Mouse (Mus musculus): ENCODE measurements around the gene Acsl5. TPM values are rescaled to one million over a fixed set of nuclear protein-coding genes. Genes with fewer than 3 reads are reported as not detected.
A peak's percentile ranks its signal among the peaks of the same experiment; 100 is the strongest.

Gene Acsl5
- polyA plus RNA-seq, 1 experiment from 2014 or later = 157 TPM

DNA sequence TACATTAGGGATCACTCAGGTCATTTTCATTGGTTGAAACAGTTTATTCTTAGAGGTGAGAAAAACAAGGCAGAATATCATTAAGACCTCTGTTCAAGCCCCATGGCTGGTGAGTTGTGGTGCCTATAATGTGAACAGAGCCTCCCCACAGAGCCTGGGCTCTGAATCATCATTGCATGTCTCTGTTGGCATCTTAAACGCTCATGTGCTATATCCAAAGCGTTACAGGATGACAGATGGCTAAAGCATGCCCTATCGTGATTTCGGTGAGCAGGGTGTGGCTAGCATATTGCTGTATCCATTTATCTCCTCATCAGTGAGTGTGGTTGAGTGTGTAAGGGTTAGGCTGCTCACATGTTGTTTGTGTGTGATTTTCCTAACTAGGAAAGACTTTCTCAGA lies 75.8 kb downstream of the Acsl5 start:
- peaks cover 68% of the 10 kb centered on the region for H3K36me3 ChIP-seq (replicated peaks)
- no peak overlapping the region for H3K27ac ChIP-seq (replicated peaks)
- peaks cover 4% of the 10 kb centered on the region; the same call in 1 of the 2 replicates for H3K4me1 ChIP-seq (replicated peaks)
- H3K9me3 ChIP-seq (replicated peaks) = no peaks in the 10 kb centered on the region
- no peak overlapping the region for H3K4me3 ChIP-seq (replicated peaks)
- ATAC-seq (ENCODE audit: insufficient read depth) = no peak
- H3K9ac ChIP-seq = no peak overlapping the region
- H3K27me3 ChIP-seq = no peaks in the 10 kb centered on the region
- no peak overlapping the region for H3K4me2 ChIP-seq
- 45% methylated on average over 4 of the region's 4 CpGs for WGBS (ENCODE audit: insufficient replicate concordance)

DNA sequence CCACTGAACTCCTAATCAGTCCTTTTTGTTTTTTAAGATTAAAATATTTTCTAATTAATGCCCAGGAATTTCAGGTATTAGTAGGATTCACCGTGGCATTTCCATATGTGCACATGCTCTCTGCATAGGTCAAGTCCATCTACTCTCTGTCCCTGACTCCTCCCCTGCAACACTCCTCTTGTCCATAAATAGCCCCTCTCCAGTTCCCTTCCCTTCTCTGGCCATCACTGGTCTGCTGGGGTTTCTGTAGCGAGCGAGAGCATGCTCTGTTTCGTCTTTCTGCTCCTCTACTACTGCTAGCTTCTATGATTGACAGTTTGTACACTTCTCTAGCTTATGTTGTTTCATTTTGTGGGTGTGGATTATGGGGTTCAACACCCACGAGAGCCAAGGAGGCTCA lies 80.0 kb downstream of the Acsl5 start:
- H3K4me1 ChIP-seq (replicated peaks) = peaks cover 4% of the 10 kb centered on the region; the same call in 1 of the 2 replicates
- no peak overlapping the region for H3K4me2 ChIP-seq
- WGBS (ENCODE audit: insufficient replicate concordance) = 80% methylated on average over 5 of the region's 5 CpGs
- no peak for ATAC-seq (ENCODE audit: insufficient read depth)
- no peak overlapping the region for H3K9ac ChIP-seq
- no peak overlapping the region for H3K27ac ChIP-seq (replicated peaks)
- peaks cover 54% of the 10 kb centered on the region for H3K36me3 ChIP-seq (replicated peaks)
- H3K4me3 ChIP-seq (replicated peaks) = no peak overlapping the region
- H3K27me3 ChIP-seq = no peaks in the 10 kb centered on the region
- no peaks in the 10 kb centered on the region for H3K9me3 ChIP-seq (replicated peaks)

DNA sequence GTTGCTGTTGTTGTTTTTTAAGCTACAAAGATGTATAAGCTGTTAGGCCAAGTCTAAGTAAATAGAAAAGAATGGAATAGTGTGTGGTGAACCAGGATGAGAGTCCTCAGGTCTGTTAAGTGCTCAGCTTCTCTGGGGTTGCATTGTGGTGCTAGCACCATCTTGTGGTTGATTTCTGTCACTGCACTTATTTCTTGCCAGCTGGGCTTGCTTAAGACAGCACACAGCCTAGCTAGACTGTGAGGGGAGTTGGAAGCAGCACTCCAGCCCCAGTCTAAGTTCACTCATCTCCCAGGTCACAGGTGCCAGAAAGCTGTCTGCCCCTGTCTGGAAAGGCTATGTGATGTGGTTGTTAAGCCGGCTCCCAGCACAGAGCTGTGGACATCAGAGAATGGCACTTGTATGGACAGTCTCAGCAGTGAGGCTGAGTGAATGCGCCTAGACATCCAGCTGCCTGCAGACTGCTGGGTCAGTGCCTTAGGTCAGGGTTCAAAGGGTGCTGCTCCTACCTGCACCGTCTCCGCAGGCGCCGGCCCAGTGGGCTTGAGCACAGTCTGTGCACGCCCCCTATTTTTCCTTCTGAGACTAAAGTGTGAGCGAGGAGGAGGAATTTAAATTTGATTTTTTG lies 81.0 kb downstream of the Acsl5 start:
- no peak overlapping the region for H3K27ac ChIP-seq (replicated peaks)
- H3K4me3 ChIP-seq (replicated peaks) = no peak overlapping the region
- H3K9me3 ChIP-seq (replicated peaks) = no peaks in the 10 kb centered on the region
- no peak overlapping the region for H3K9ac ChIP-seq
- peaks cover 54% of the 10 kb centered on the region for H3K36me3 ChIP-seq (replicated peaks)
- H3K4me1 ChIP-seq (replicated peaks) = no peaks in the 10 kb centered on the region
- no peaks in the 10 kb centered on the region for H3K27me3 ChIP-seq
- no peak overlapping the region for H3K4me2 ChIP-seq
- WGBS (ENCODE audit: insufficient replicate concordance) = 84% methylated on average over 8 of the region's 8 CpGs
- ATAC-seq (ENCODE audit: insufficient read depth) = peak; percentile 51

DNA sequence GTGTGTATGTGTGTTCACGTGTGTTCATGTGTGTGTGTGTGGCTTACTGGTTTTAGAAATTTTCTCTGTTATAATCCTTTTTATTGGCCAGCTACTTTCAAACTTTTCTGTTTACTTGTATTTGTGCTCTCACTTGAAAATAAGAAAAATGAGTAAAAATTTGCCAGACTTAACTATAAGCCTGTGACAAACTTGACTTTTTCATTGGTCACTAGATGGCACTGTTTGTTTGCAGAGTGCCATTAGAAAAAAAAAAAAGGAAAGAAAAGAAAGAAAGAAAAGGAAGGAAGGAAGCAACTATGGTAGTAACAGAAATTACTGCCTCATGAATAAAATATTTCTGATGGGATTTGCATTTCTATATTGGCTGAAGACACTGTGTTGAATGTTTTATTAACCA lies 84.1 kb downstream of the Acsl5 start:
- H3K4me1 ChIP-seq (replicated peaks) = no peaks in the 10 kb centered on the region
- no peaks in the 10 kb centered on the region for H3K27me3 ChIP-seq
- no peak for ATAC-seq (ENCODE audit: insufficient read depth)
- no peaks in the 10 kb centered on the region for H3K9me3 ChIP-seq (replicated peaks)
- no peak overlapping the region for H3K4me3 ChIP-seq (replicated peaks)
- H3K9ac ChIP-seq = no peak overlapping the region
- H3K36me3 ChIP-seq (replicated peaks) = peaks cover 25% of the 10 kb centered on the region
- H3K27ac ChIP-seq (replicated peaks) = no peak overlapping the region
- H3K4me2 ChIP-seq = no peak overlapping the region
- 88% methylated on average over 1 of the region's 1 CpGs for WGBS (ENCODE audit: insufficient replicate concordance)

DNA sequence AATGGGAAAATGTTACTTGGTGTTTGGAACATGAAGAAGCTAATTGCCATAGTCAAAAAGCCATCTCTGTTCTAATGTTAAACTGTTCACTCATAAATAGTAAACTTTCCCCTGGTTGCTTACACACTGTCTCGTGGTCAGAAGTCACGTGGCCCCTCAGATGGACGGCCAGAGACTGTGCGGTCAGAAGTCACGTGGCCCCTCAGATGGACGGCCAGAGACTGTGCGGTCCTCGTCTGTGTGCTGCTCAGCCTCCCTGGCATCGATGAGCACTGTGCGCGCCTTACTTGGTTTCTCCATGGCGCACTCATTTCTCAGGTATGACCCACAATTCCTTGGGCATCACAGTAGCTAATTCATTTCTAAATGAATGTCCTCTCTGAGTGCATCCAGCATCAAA lies 84.7 kb downstream of the Acsl5 start:
- no peak overlapping the region for H3K4me3 ChIP-seq (replicated peaks)
- no peak for ATAC-seq (ENCODE audit: insufficient read depth)
- 83% methylated on average over 12 of the region's 12 CpGs for WGBS (ENCODE audit: insufficient replicate concordance)
- H3K9ac ChIP-seq = no peak overlapping the region
- H3K4me2 ChIP-seq = no peak overlapping the region
- peaks cover 2% of the 10 kb centered on the region; the same call in 1 of the 2 replicates for H3K4me1 ChIP-seq (replicated peaks)
- no peak overlapping the region for H3K27ac ChIP-seq (replicated peaks)
- H3K36me3 ChIP-seq (replicated peaks) = peaks cover 22% of the 10 kb centered on the region
- H3K27me3 ChIP-seq = no peaks in the 10 kb centered on the region
- no peaks in the 10 kb centered on the region for H3K9me3 ChIP-seq (replicated peaks)

DNA sequence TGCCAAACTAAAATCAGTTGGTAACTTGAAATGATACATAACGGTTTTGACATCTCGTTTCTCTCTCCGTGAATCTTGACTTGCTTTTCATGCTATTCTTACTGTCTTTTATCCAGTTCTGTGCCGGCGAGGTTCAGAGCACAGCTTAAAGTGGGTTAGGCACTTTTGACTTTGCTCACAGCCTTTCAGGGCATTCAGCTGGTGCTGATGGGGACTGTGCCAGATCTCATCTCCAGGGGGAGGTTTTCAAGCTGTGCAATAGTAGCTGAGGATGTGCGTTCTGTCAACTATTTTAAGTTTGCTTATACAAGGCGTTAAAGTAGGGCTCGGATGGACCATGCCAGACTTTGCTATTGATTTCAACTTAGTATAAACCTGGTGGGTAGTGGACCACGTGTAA lies 85.3 kb downstream of the Acsl5 start:
- Histone ChIP-seq H3K4me3 (replicated peaks) (no peak overlapping the region), H3K9me3 (replicated peaks) (no peaks in the 10 kb centered on the region), H3K4me1 (replicated peaks) (peaks cover 4% of the 10 kb centered on the region; the same call in 1 of the 2 replicates), H3K4me2 (no peak overlapping the region), H3K36me3 (replicated peaks) (peaks cover 22% of the 10 kb centered on the region; the same call in 1 of the 2 replicates), H3K27ac (replicated peaks) (no peak overlapping the region), H3K9ac (no peak overlapping the region), H3K27me3 (no peaks in the 10 kb centered on the region)
- WGBS (ENCODE audit: insufficient replicate concordance) = 82% methylated on average over 9 of the region's 9 CpGs
- no peak for ATAC-seq (ENCODE audit: insufficient read depth)

GRCm38 (mm10) chr19:55337664-55338063 lies 85.9 kb downstream of the Acsl5 start:
- H3K4me3 ChIP-seq (replicated peaks) = no peak overlapping the region
- no peak overlapping the region for H3K4me2 ChIP-seq
- H3K36me3 ChIP-seq (replicated peaks) = peaks cover 24% of the 10 kb centered on the region; the same call in 1 of the 2 replicates
- ATAC-seq (ENCODE audit: insufficient read depth) = no peak
- no peaks in the 10 kb centered on the region for H3K9me3 ChIP-seq (replicated peaks)
- peaks cover 5% of the 10 kb centered on the region; the same call in 1 of the 2 replicates for H3K4me1 ChIP-seq (replicated peaks)
- H3K27ac ChIP-seq (replicated peaks) = no peak overlapping the region
- no peaks in the 10 kb centered on the region for H3K27me3 ChIP-seq
- 86% methylated on average over 10 of the region's 10 CpGs for WGBS (ENCODE audit: insufficient replicate concordance)
- no peak overlapping the region for H3K9ac ChIP-seq

- 81% methylated on average over 6 of the region's 6 CpGs for WGBS (ENCODE audit: insufficient replicate concordance)
- Histone ChIP-seq H3K4me1 (replicated peaks) (peaks cover 7% of the 10 kb centered on the region; the same call in 1 of the 2 replicates), H3K27me3 (no peaks in the 10 kb centered on the region), H3K4me3 (replicated peaks) (no peak overlapping the region), H3K9ac (no peak overlapping the region), H3K27ac (replicated peaks) (no peak overlapping the region), H3K4me2 (no peak overlapping the region), H3K36me3 (replicated peaks) (peaks cover 25% of the 10 kb centered on the region; the same call in 1 of the 2 replicates), H3K9me3 (replicated peaks) (no peaks in the 10 kb centered on the region)
- ATAC-seq (ENCODE audit: insufficient read depth) = no peak
Measured at GRCm38 (mm10) chr19:55340521-55340920, 88.8 kb downstream of the Acsl5 start.

DNA sequence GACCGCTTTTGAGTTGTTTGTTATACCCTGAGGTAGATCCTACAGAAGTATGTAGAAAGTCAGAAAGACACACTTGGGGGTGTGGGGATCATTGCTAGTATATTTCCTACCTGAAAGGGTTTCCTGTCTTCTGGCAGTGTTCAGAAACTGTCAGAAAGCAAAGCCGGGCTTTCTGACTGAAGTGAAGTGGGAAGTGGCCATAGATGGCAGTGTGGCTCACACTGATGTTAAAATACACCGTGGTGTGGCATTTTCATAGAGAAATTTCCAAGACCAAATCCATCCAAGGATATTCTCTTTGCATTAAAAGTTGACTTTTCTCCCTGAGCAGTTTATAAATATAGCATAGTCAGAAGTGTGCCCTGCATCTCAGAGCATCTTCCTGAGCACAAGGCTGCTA lies 89.6 kb downstream of the Acsl5 start:
- no peaks in the 10 kb centered on the region for H3K27me3 ChIP-seq
- 46% methylated on average over 3 of the region's 3 CpGs for whole genome bisulfite sequencing (ENCODE audit: insufficient replicate concordance)
- no peak overlapping the region for H3K27ac ChIP-seq (replicated peaks)
- H3K36me3 ChIP-seq (replicated peaks) = peaks cover 24% of the 10 kb centered on the region; the same call in 1 of the 2 replicates
- no peak overlapping the region for H3K9ac ChIP-seq
- no peak for ATAC-seq (ENCODE audit: insufficient read depth)
- H3K4me2 ChIP-seq = no peak overlapping the region
- no peak overlapping the region for H3K4me3 ChIP-seq (replicated peaks)
- peaks cover 7% of the 10 kb centered on the region; the same call in 1 of the 2 replicates for H3K4me1 ChIP-seq (replicated peaks)
- no peaks in the 10 kb centered on the region for H3K9me3 ChIP-seq (replicated peaks)

- Histone ChIP-seq H3K9me3 (replicated peaks) (no peaks in the 10 kb centered on the region), H3K4me2 (no peak overlapping the region), H3K9ac (no peak overlapping the region), H3K27ac (replicated peaks) (no peak overlapping the region), H3K27me3 (no peaks in the 10 kb centered on the region), H3K4me3 (replicated peaks) (no peak overlapping the region), H3K36me3 (replicated peaks) (peaks cover 22% of the 10 kb centered on the region; the same call in 1 of the 2 replicates), H3K4me1 (replicated peaks) (peaks cover 7% of the 10 kb centered on the region; the same call in 1 of the 2 replicates)
- WGBS (ENCODE audit: insufficient replicate concordance) = 71% methylated on average over 7 of the region's 7 CpGs
- ATAC-seq (ENCODE audit: insufficient read depth) = no peak
Measured at GRCm38 (mm10) chr19:55342423-55342822, 90.7 kb downstream of the Acsl5 start.

- Histone ChIP-seq H3K4me2 (no peak overlapping the region), H3K36me3 (replicated peaks) (peaks cover 22% of the 10 kb centered on the region; the same call in 1 of the 2 replicates), H3K9me3 (replicated peaks) (no peaks in the 10 kb centered on the region), H3K27ac (replicated peaks) (no peak overlapping the region), H3K4me3 (replicated peaks) (no peak overlapping the region), H3K27me3 (no peaks in the 10 kb centered on the region), H3K9ac (no peak overlapping the region), H3K4me1 (replicated peaks) (peaks cover 14% of the 10 kb centered on the region)
- ATAC-seq (ENCODE audit: insufficient read depth) = no peak
- WGBS (ENCODE audit: insufficient replicate concordance) = 76% methylated on average over 9 of the region's 9 CpGs
Measured at GRCm38 (mm10) chr19:55343274-55343673, 91.5 kb downstream of the Acsl5 start.
